Mouse (Mus musculus) cortical plate, adult 2 months (tissue): ENCODE measurements around the gene Ptprm. TPM values are rescaled to one million over a fixed set of nuclear protein-coding genes. Genes with fewer than 3 reads are reported as not detected.

Source experiments
- H3K27ac ChIP-seq: fragments of 200-500 bp; 2 replicates; pipeline ENCODE4 v1.5.1; 2012; ENCODE audit warnings: low read length, control low read depth, inconsistent platforms; ENCODE audit not compliant: insufficient read depth
- H3K4me1 ChIP-seq: fragments of 200-500 bp; 2 replicates; pipeline ENCODE4 v1.6.1; 2011; ENCODE audit warnings: low read length; ENCODE audit not compliant: control insufficient read depth, insufficient read depth
- H3K4me3 ChIP-seq: fragments of 200-500 bp; 2 replicates; pipeline ENCODE4 v1.5.1; 2011; ENCODE audit warnings: mild to moderate bottlenecking, low read length, control low read depth; ENCODE audit not compliant: insufficient read depth
- CTCF ChIP-seq: fragments of 200-500 bp; IDR thresholded peaks from 2 replicates; pipeline ENCODE4 v1.5.1; 2011; ENCODE audit warnings: mild to moderate bottlenecking, control low read depth, low read length; ENCODE audit not compliant: insufficient read depth; ENCODE audit errors: extremely low read depth
- POLR2A ChIP-seq: fragments of 200-500 bp; IDR thresholded peaks from 2 replicates; pipeline ENCODE4 v1.6.1; 2011; ENCODE audit warnings: mild to moderate bottlenecking, low read length, control low read depth; ENCODE audit not compliant: insufficient read depth; ENCODE audit errors: extremely low read depth
- polyA plus RNA-seq: library from polyadenylated mRNA; depleted of rRNA; stranded (reverse); fragments of >200 nt; gene quantifications from 2 replicates; pipeline ENCODE4 v1.2.3, GENCODE M21; 2012

Ptprm gene
- polyA plus RNA-seq, 1 experiment: 21.8 TPM

DNA sequence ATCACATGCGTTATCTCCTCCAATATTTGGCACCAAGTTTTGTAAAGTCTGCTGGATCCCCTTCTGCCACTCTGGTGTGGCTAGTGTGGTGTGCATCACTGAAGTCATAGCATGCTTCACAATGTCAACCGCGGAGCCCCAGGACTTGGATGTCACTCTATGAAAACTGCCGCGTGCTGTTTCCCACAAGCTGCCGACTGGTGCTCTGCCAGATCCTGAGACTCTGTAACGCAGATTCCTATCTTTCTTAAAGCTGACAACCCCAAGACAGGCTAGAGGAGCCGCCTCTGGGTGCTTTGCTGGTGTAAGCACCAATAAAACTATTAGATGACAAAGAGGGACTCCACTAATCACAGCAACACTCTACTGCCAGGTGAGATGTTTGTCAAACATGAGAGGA, 546.1 kb downstream of the Ptprm start:
- H3K4me1 ChIP-seq: no peaks in the 10 kb centered on the region
- TF ChIP-seq POLR2A (no peak), CTCF (no peak)

DNA sequence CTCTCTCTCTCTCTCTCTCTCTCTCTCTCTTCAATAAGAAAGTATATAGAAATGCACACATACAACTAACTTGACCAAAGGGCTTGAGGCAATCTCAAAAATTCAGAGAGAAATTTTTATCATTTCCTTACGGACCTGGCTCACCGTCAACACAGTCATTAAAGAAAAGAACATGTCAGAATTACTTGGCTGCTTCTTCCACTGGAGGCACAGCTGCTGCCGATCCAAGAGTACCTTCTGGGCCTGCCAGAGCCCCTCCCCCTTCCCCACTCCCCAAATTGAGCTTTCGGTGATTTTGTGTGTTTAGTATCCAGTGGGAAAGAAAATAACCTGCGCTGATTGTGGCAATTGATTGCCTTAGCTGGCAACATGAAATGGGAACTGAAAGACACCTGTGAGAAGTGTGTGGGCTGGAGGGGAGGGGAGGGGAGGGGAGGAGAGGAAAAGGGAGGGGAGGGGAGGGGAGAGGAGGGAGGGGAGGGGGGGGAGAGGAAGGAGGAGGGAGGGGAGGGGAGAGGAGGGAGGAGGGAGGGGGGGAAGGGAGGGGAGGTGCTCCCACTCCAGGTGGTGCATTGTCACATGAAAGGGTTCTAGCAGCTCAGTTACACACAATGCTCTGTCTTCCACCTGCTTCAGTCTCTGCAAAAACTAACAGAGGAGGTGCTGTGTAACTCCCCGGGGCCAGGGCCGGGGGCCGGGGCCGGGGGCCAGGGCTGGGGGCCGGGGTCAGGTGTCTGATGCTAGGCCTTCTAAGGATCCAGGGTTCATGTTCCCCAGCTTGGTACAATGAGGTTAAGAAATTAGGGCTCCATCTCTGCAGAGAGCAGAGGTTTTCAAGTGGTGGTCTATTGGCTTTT, 552.2 kb downstream of the Ptprm start:
- no peak overlapping the region for H3K4me3 ChIP-seq
- no peaks in the 10 kb centered on the region; the same call in 1 of the 2 replicates for H3K4me1 ChIP-seq
- TF ChIP-seq POLR2A (no peak), CTCF (no peak)
- H3K27ac ChIP-seq: no peak overlapping the region

More for the DNA sequence above, 546.1 kb downstream of the Ptprm start:
- no peak overlapping the region for H3K27ac ChIP-seq
- no peak overlapping the region for H3K4me3 ChIP-seq

DNA sequence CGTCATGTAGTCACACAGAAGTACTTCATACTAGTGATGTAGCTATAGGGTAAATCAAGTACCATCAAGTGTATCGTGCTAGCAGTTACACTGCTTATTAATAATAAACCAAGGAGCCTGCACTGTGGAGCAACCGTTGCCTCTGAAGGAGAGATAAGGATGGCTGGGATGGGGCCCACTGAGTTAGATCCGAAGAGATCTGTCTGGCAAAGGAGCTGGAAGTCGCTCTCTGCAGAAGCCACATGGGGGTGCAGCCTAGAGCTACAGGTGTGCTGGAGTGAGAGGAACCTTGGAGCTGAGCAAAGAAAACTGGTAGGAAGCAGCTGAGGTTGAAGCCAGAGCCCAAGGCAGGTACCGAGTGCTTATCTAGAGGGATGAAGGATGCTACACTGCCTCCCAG, 554.0 kb downstream of the Ptprm start:
- TF ChIP-seq CTCF (no peak), POLR2A (no peak)
- no peaks in the 10 kb centered on the region; the same call in 1 of the 2 replicates for H3K4me1 ChIP-seq
- no peak overlapping the region for H3K27ac ChIP-seq
- no peak overlapping the region for H3K4me3 ChIP-seq

DNA sequence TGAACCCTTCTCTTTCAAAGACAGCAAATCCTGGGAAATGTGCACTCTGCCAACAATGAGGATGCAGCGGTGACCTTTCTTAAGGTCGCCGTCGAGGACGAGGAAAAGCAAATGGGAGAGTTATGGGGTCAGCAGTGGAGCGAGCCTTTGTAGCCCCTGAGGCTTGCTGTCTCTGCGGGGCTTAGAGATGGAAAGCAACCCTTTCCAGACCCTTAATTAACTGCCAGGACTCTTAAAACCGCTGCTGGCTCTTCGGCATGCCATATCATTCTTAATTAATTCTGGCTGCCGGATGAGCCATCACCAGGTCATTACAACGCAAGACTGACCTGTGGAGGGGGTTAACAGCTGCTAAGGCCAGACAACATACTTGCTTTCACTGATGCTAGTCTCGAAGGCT, 568.1 kb downstream of the Ptprm start:
- TF ChIP-seq POLR2A (no peak), CTCF (no peak)
- no peak overlapping the region for H3K4me3 ChIP-seq

DNA sequence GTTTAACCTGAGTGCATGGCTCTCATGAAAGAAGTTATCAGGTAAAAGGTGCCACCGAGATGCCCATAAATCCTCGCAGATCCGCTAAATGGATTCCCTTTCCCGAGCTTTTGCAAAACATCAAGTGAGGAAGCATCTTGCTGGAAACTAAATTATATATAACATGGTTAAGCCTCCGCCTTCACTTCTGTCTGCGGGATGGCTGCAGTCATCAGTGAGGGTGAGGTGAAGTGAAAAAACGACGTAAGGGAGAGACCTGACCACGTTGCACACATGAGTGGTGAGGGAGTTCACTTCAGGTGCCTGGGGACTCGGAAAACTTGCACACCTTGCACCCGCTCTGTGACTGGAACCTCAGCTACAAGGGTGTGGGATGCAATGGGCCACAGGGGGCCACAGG, 568.7 kb downstream of the Ptprm start:
- no peak overlapping the region for H3K4me3 ChIP-seq
- H3K27ac ChIP-seq: no peak overlapping the region
- H3K4me1 ChIP-seq: peaks cover 7% of the 10 kb centered on the region
- TF ChIP-seq CTCF (no peak), POLR2A (no peak)

More for the DNA sequence above, 568.1 kb downstream of the Ptprm start:
- Histone ChIP-seq H3K27ac (no peak overlapping the region), H3K4me1 (peaks cover 7% of the 10 kb centered on the region)

DNA sequence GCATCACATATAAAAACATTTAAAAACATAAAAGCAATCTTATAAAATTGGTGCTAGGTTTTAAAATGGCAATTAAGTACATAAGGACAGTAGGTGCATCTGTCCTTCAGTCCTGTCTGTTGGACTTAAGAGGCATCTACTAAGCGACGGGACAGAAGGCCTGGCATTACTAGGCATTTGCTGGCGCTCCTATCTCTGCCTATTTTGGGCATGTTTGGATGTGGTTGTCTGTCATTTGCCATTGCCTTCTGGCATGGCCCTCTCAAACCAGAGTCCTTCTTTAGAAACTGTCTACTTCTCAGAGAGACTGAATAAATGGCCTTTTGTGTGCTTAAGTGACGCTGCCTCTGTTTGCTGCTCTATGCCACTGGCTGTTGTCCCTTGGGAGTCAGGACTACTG, 570.7 kb downstream of the Ptprm start:
- H3K27ac ChIP-seq: no peak overlapping the region
- no peak for TF ChIP-seq POLR2A
- TF ChIP-seq CTCF: no peak
- H3K4me3 ChIP-seq: no peak overlapping the region
- peaks cover 7% of the 10 kb centered on the region for H3K4me1 ChIP-seq

DNA sequence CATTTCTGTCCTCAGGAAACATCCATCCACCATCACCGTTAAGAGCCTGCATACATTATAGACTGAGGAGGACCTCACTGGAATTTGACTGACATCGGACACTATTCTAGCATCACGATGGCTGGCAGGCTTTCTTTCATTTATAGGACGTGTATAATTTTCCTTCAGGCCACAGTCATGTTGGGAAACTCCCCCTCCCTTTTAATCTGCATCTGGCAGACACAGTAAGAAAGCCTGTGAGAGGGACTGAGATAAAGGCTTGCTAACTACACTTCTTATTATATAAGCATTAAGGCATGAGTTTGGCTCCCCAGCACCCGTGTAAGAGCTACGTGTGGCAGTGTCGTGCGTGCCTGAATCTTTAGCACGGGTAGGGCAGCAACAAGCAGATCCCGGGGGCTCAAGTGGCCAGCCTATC, 571.2 kb downstream of the Ptprm start:
- TF ChIP-seq CTCF (no peak), POLR2A (no peak)
- H3K27ac ChIP-seq: no peak overlapping the region
- H3K4me3 ChIP-seq: no peak overlapping the region

DNA sequence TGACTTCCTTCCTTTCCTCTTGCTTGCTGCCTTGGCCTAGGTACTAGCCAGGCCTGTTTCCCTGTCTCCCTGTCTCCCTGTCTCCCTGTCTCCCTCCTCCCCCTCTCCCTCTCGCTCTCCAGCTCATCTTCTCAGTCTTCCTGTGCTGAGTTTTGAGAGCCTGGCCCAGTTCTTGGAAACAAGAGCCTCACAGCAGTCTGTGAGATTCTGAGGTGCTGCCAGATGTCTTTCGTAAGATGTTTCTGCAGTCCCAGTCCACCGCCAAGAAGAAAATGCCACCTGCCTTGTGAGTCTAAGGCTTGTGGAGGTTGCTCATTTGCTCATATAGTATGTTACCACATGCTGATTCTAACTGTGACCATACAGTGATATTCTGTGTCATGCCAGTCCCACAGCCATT, 572.3 kb downstream of the Ptprm start:
- Histone ChIP-seq H3K4me1 (peaks cover 7% of the 10 kb centered on the region), H3K27ac (no peak overlapping the region), H3K4me3 (no peak overlapping the region)
- TF ChIP-seq POLR2A (no peak), CTCF (no peak)

More for the DNA sequence above, 571.2 kb downstream of the Ptprm start:
- H3K4me1 ChIP-seq: peaks cover 7% of the 10 kb centered on the region

DNA sequence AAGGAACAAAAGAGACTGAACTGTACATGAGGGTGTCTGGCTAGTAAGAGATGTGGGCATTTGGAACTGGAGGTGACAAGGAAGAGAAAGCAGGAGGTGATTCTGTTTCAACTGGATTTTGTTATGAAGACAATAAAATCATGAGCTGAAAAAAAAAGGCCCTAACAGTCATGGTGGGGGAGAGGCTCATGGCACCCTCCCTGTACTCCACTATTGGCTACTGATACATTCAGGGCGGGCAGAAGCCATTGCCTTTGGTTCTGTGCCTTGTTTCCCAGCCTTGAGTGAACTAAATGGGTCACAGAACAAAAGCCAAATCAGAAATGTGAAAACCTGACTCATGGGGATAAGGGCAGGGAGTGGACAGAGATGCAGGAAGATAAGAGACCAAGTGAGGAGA, 575.2 kb downstream of the Ptprm start:
- Histone ChIP-seq H3K4me1 (peaks cover 7% of the 10 kb centered on the region), H3K27ac (no peak overlapping the region), H3K4me3 (no peak overlapping the region)
- TF ChIP-seq CTCF (no peak), POLR2A (no peak)

DNA sequence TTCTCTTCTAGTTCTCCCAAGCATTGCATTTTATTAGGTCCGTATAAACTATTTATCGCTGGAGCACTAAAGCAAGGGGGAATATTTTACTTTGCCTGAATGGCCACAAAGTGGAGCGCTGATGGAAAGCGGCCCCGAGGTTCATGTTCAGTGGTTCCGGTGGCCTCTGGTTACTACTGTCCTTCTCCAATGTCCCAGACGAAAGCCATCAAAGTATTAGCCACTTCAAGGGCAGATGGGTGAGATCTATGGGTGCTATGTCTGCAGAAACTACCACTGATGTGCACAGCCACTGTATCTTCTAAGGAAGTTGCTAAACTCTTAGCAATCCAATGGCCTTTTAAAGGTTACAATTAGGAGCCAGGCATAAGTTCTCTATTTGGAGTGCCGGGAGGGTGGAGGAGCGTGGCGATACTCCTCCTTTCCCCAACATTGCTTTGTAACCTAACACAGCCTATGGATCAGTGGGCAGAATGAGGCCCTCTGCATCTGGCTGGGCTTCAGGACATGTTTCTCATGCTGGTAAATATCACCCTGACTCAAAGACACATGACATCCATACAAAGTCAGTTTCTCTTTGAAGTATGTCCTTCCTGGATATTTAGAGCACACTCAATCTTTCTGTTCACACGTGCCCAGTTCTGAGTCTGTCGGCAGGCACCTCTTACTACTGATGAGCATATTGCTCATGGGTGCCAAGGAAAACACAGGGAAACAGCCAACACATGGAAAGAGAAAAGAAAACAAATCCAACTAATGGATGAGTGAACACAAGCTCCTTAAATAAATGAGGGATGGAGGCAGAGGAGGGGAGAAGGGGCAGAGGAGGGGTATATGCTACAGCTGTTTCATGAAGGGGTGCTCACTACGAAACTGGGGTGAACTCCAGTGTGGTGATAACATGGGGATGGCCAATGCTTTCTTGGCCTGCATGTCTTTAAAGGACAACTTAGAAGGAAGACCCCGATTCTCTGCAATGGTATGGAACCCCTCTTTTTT, 584.6 kb downstream of the Ptprm start:
- Histone ChIP-seq H3K4me1 (no peaks in the 10 kb centered on the region), H3K27ac (no peak overlapping the region), H3K4me3 (no peak overlapping the region)
- TF ChIP-seq CTCF (no peak), POLR2A (no peak)
